Mouse (Mus musculus): ENCODE results near the gene Gm27029. TPM values are rescaled to one million over a fixed set of nuclear protein-coding genes. Genes with fewer than 3 reads are reported as not detected.

Gm27029 gene
- polyA plus RNA-seq, 1 experiment: 3.8 TPM

DNA sequence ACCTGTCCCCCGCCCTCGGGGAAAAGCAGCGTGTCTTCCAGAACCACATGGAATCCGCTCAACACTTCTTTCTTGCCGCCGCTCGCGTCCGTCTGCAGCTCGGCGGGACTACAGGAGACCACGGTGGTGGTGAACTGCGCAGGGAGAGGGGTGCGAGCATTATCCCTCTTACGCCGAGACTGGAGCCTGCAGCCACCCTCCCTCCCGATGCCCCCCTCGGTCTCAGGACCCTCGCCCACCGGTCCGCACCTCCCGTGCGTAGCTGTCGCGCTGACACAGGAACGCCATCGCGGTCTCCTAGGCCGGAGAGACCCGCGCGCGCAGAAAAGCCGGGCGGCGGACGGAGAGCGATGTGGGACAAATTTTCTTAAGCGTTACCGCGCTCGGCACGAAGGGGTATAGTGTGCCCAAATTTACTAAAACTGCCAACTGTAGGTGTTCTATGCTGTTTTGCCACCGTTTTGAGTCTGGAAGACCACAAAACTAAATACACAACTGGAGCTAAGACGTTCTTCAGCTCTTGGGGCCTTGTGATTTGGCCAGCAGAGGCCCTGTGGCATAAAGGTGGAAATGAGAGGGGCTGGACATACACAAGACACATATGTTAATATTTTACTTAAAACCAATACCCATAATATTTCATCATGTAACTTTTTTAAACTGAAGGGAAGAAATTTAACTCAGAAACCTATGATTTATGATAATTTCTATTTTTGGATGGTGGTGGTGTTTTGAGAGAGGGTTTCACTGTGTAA is 7.3 kb downstream of the Gm27029 start, which contains the start of gene Aarsd1:
Aarsd1 (minus strand) TSS at position 515 of the 755 bp plus-strand sequence.
- no peaks in the 10 kb centered on the region for H3K27me3 ChIP-seq (ENCODE audit: control insufficient read depth, insufficient read depth, insufficient read length)
- H3K36me3 ChIP-seq (ENCODE audit: control insufficient read depth, insufficient read depth): peaks cover 8% of the 10 kb centered on the region
- peak within 1 kb of the TSS; percentile 24 for H3ac ChIP-seq (ENCODE audit: control insufficient read depth, insufficient read length)
- peak within 1 kb of the TSS; percentile 90 for H3K4me2 ChIP-seq (ENCODE audit: low read depth)
- H3K4me3 ChIP-seq: peak within 1 kb of the TSS; percentile 57
- TF ChIP-seq CEBPB (IDR thresholded peaks at IDR 0.05; ENCODE audit: insufficient read depth, poor library complexity, severe bottlenecking) (no peak), MAX (IDR thresholded peaks at IDR 0.05; ENCODE audit: low read depth) (no peak), SRF (IDR thresholded peaks at IDR 0.05; ENCODE audit: control insufficient read depth, insufficient read length, low read depth) (no peak), TCF12 (IDR thresholded peaks at IDR 0.05; ENCODE audit: insufficient read depth, poor library complexity, severe bottlenecking) (no peak), POLR2AphosphoS2 (IDR thresholded peaks at IDR 0.05; ENCODE audit: insufficient read length, low read depth) (peak; percentile 93), E2F4 (IDR thresholded peaks at IDR 0.05; ENCODE audit: insufficient read depth) (peak; percentile 60), TCF3 (IDR thresholded peaks at IDR 0.05; ENCODE audit: insufficient read length, low read depth) (no peak), REST (IDR thresholded peaks at IDR 0.05; ENCODE audit: insufficient read depth, insufficient read length) (no peak), POLR2A (IDR thresholded peaks at IDR 0.05; ENCODE audit: insufficient read length, low read depth) (peak; percentile 88), MYOD1 (IDR thresholded peaks at IDR 0.05; ENCODE audit: control insufficient read depth in 1 of 3, insufficient read length in 2 of 3, low read depth in 2 of 3) (peak in 1 of 3 experiments; percentile 22), USF1 (IDR thresholded peaks at IDR 0.05; ENCODE audit: low read depth) (no peak), MYOG (IDR thresholded peaks at IDR 0.05; ENCODE audit: control insufficient read depth in 1 of 3, insufficient read depth in 1 of 3, insufficient read length in 2 of 3, low read depth in 2 of 3) (peak in 1 of 3 experiments; percentile 10)
- no peaks in the 10 kb centered on the region for H3K79me2 ChIP-seq (ENCODE audit: control insufficient read depth, insufficient read depth)

DNA sequence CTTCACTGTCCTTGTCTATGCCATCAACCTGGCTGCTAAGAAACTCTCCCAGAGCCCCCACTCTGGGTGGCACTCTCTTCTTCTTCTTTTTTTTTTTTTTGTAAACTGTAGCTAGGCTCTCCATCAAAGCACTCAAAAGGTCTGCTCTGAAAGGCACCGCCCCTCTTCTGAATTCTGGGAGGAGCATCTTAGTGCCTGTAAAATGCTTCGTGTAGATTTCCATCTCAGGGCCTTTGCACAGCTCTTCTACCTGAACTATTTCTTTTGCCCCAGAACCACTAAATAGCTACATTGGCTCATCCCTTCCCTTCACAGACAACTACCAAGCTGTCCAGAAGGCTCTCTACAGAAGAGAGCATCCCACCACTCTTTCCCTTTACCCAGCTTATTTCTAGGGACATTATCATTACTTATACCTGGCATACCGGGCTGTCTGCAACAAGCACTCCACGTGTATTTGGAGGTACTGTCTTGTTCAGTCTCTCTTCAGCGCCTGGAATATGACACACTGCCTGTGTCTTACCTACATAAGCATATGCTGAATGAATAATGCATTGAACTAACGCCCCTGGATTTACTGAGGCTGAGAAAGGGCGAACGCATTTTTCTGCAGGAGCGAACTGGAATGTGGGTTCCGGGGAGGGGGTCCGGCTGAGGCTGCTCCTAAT is 8.0 kb downstream of the Gm27029 start:
- H3K4me2 ChIP-seq (ENCODE audit: low read depth): peak overlapping the region; percentile 90
- H3K36me3 ChIP-seq (ENCODE audit: control insufficient read depth, insufficient read depth): peaks cover 8% of the 10 kb centered on the region
- no peaks in the 10 kb centered on the region for H3K27me3 ChIP-seq (ENCODE audit: control insufficient read depth, insufficient read depth, insufficient read length)
- peak overlapping the region; percentile 24 for H3ac ChIP-seq (ENCODE audit: control insufficient read depth, insufficient read length)
- no peak for TF ChIP-seq MYOG (IDR thresholded peaks at IDR 0.05; ENCODE audit: control insufficient read depth in 1 of 3, insufficient read depth in 1 of 3, insufficient read length in 2 of 3, low read depth in 2 of 3)
- TF ChIP-seq TCF3 (IDR thresholded peaks at IDR 0.05; ENCODE audit: insufficient read length, low read depth): no peak
- no peak for TF ChIP-seq CEBPB (IDR thresholded peaks at IDR 0.05; ENCODE audit: insufficient read depth, poor library complexity, severe bottlenecking)
- TF ChIP-seq SRF (IDR thresholded peaks at IDR 0.05; ENCODE audit: control insufficient read depth, insufficient read length, low read depth): no peak
- no peak for TF ChIP-seq MYOD1 (IDR thresholded peaks at IDR 0.05; ENCODE audit: control insufficient read depth in 1 of 3, insufficient read length in 2 of 3, low read depth in 2 of 3)
- TF ChIP-seq POLR2AphosphoS2 (IDR thresholded peaks at IDR 0.05; ENCODE audit: insufficient read length, low read depth): no peak
- TF ChIP-seq E2F4 (IDR thresholded peaks at IDR 0.05; ENCODE audit: insufficient read depth): no peak
- no peak for TF ChIP-seq POLR2A (IDR thresholded peaks at IDR 0.05; ENCODE audit: insufficient read length, low read depth)
- TF ChIP-seq REST (IDR thresholded peaks at IDR 0.05; ENCODE audit: insufficient read depth, insufficient read length): no peak
- TF ChIP-seq MAX (IDR thresholded peaks at IDR 0.05; ENCODE audit: low read depth): no peak
- no peak for TF ChIP-seq TCF12 (IDR thresholded peaks at IDR 0.05; ENCODE audit: insufficient read depth, poor library complexity, severe bottlenecking)
- TF ChIP-seq USF1 (IDR thresholded peaks at IDR 0.05; ENCODE audit: low read depth): no peak
- H3K4me3 ChIP-seq: peak overlapping the region; percentile 57
- H3K79me2 ChIP-seq (ENCODE audit: control insufficient read depth, insufficient read depth): no peaks in the 10 kb centered on the region

DNA sequence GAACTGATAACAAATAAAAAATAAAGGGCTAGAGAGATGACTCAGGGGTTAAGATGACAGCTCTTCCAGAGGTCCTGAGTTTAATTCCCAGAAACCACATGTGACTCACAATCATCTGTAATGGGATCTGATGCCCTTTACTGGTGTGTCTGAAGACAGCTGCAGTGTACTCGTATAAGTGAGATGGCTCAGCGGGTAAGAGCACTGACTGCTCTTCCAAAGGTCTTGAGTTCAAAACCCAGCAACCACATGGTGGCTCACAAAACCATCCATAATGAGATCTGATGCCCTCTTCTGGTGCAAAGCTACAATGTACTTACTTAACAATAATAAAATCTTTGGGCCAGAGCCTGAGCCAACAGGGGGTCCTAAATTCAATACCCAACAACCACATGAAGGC is 9.3 kb downstream of the Gm27029 start:
- H3K36me3 ChIP-seq (ENCODE audit: control insufficient read depth, insufficient read depth): peaks cover 8% of the 10 kb centered on the region
- H3K27me3 ChIP-seq (ENCODE audit: control insufficient read depth, insufficient read depth, insufficient read length): no peaks in the 10 kb centered on the region
- H3K4me2 ChIP-seq (ENCODE audit: low read depth): no peak overlapping the region
- H3ac ChIP-seq (ENCODE audit: control insufficient read depth, insufficient read length): no peak overlapping the region
- TF ChIP-seq TCF12 (IDR thresholded peaks at IDR 0.05; ENCODE audit: insufficient read depth, poor library complexity, severe bottlenecking) (peak; percentile 20), MYOG (IDR thresholded peaks at IDR 0.05; ENCODE audit: control insufficient read depth in 1 of 3, insufficient read depth in 1 of 3, insufficient read length in 2 of 3, low read depth in 2 of 3) (peak in 1 of 3 experiments; percentile 49), E2F4 (IDR thresholded peaks at IDR 0.05; ENCODE audit: insufficient read depth) (no peak), MYOD1 (IDR thresholded peaks at IDR 0.05; ENCODE audit: control insufficient read depth in 1 of 3, insufficient read length in 2 of 3, low read depth in 2 of 3) (peak; percentile 25 to 63 (median 60)), TCF3 (IDR thresholded peaks at IDR 0.05; ENCODE audit: insufficient read length, low read depth) (no peak), USF1 (IDR thresholded peaks at IDR 0.05; ENCODE audit: low read depth) (peak; percentile 67), POLR2A (IDR thresholded peaks at IDR 0.05; ENCODE audit: insufficient read length, low read depth) (no peak)
- no peaks in the 10 kb centered on the region for H3K79me2 ChIP-seq (ENCODE audit: control insufficient read depth, insufficient read depth)
- no peak overlapping the region for H3K4me3 ChIP-seq

DNA sequence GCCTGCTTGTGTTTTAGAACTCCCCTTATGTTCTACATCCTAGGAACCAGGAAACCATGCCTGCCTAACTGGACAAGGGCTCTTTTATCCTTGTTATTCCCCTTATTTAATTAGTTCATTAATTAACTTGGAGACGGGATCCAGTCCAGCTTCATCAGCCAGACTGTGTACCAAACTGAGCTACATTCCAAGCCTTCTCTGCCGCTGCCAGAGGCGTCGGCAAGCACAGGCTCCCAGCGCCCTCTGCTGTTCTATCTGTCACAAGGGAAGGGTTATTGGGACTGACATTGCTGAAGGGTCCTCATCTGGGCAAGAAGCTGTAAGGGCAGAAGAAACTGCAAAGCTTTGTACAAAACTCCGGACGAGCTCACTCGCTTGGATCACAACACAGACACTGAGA is 29.5 kb downstream of the Gm27029 start:
- TF ChIP-seq POLR2A (IDR thresholded peaks at IDR 0.05; ENCODE audit: insufficient read length, low read depth) (no peak), SRF (IDR thresholded peaks at IDR 0.05; ENCODE audit: control insufficient read depth, insufficient read length, low read depth) (no peak), MYOG (IDR thresholded peaks at IDR 0.05; ENCODE audit: control insufficient read depth in 1 of 3, insufficient read depth in 1 of 3, insufficient read length in 2 of 3, low read depth in 2 of 3) (no peak), MYOD1 (IDR thresholded peaks at IDR 0.05; ENCODE audit: control insufficient read depth in 1 of 3, insufficient read length in 2 of 3, low read depth in 2 of 3) (no peak), POLR2AphosphoS2 (IDR thresholded peaks at IDR 0.05; ENCODE audit: insufficient read length, low read depth) (no peak), TCF3 (IDR thresholded peaks at IDR 0.05; ENCODE audit: insufficient read length, low read depth) (no peak), E2F4 (IDR thresholded peaks at IDR 0.05; ENCODE audit: insufficient read depth) (no peak), TCF12 (IDR thresholded peaks at IDR 0.05; ENCODE audit: insufficient read depth, poor library complexity, severe bottlenecking) (no peak), REST (IDR thresholded peaks at IDR 0.05; ENCODE audit: insufficient read depth, insufficient read length) (no peak), CEBPB (IDR thresholded peaks at IDR 0.05; ENCODE audit: insufficient read depth, poor library complexity, severe bottlenecking) (no peak), USF1 (IDR thresholded peaks at IDR 0.05; ENCODE audit: low read depth) (no peak), MAX (IDR thresholded peaks at IDR 0.05; ENCODE audit: low read depth) (no peak)
- H3K4me2 ChIP-seq (ENCODE audit: low read depth): no peak overlapping the region
- H3K4me3 ChIP-seq: no peak overlapping the region
- H3K27me3 ChIP-seq (ENCODE audit: control insufficient read depth, insufficient read depth, insufficient read length): peaks cover 14% of the 10 kb centered on the region
- H3K36me3 ChIP-seq (ENCODE audit: control insufficient read depth, insufficient read depth): no peaks in the 10 kb centered on the region
- no peak overlapping the region for H3ac ChIP-seq (ENCODE audit: control insufficient read depth, insufficient read length)
- H3K79me2 ChIP-seq (ENCODE audit: control insufficient read depth, insufficient read depth): no peaks in the 10 kb centered on the region

All from myocyte (in vitro differentiated cells).